Mouse (Mus musculus) hindbrain, postnatal 0 days (tissue): Measurements from ENCODE around the gene Armc7. TPM values are rescaled to one million over a fixed set of nuclear protein-coding genes. Genes with fewer than 3 reads are reported as not detected.

ENCODE experiments used
- ATAC-seq: fragments of 200-750 bp; cut with Nextera tagmentation; 2 replicates; pipeline ENCODE4 v1.8.0; 2017; ENCODE audit warnings: mild to moderate bottlenecking, moderate TSS enrichment, moderate library complexity
- DNase-seq: peaks from one replicate; pipeline ENCODE4 v3.0.0-alpha.2; 2015; ENCODE audit warnings: low spot score
- H3K27ac ChIP-seq: fragments of 300-500 bp; sonication (generic); 2 replicates; pipeline ENCODE4 v1.5.1; 2014; ENCODE audit warnings: mild to moderate bottlenecking
- H3K27me3 ChIP-seq: fragments of 300-500 bp; sonication (generic); 2 replicates; pipeline ENCODE4 v1.6.1; 2014; ENCODE audit warnings: low read length, mixed read lengths; ENCODE audit not compliant: insufficient read depth
- H3K36me3 ChIP-seq: fragments of 300-500 bp; sonication (generic); 2 replicates; pipeline ENCODE4 v1.6.1; 2014; ENCODE audit warnings: low read length, mixed read lengths; ENCODE audit not compliant: insufficient read depth
- H3K4me1 ChIP-seq: fragments of 300-500 bp; sonication (generic); 2 replicates; pipeline ENCODE4 v1.6.1; 2014; ENCODE audit warnings: antibody characterized with exemption, low read length, mixed read lengths; ENCODE audit not compliant: insufficient read depth
- H3K4me2 ChIP-seq: fragments of 300-500 bp; sonication (generic); 2 replicates; pipeline ENCODE4 v1.6.1; 2014; ENCODE audit warnings: low read depth, mild to moderate bottlenecking, low read length, moderate library complexity, mixed read lengths
- H3K4me3 ChIP-seq: fragments of 300-500 bp; sonication (generic); 2 replicates; pipeline ENCODE4 v1.5.1; 2014; ENCODE audit warnings: low read length
- H3K9ac ChIP-seq: fragments of 300-500 bp; sonication (generic); replicated peaks from 2 replicates; pipeline ENCODE4 v1.6.1; 2014; ENCODE audit warnings: mild to moderate bottlenecking, low read length, moderate library complexity, mixed read lengths
- H3K9me3 ChIP-seq: fragments of 300-500 bp; sonication (generic); 2 replicates; pipeline ENCODE4 v1.6.1; 2016; ENCODE audit warnings: low read length, mixed read lengths
- CTCF ChIP-seq: IDR thresholded peaks from 2 replicates; pipeline ENCODE4 v1.5.1; 2016; ENCODE audit warnings: antibody characterized with exemption, control low read depth, low read depth
- WGBS: fragments of 180-500 bp; shearing (Covaris S2); extraction: QIAGEN DNeasy Blood & Tissue Kit; methylation state at CpG from one replicate; pipeline ENCODE4 v1.1.7; 2014; 5-methylcytosine and 5-hydroxymethylcytosine counted together
- microRNA-seq, 2 experiments: library from miRNA; unstranded; fragments of <30 nt; microRNA quantifications; one replicate each; pipeline ENCODE4; 2016
- polyA plus RNA-seq: library from polyadenylated mRNA; unstranded; fragments of >200 nt; fragmentation: Nextera tagmentation; extraction: Ambion mirVana; gene quantifications from 2 replicates; pipeline ENCODE4 v1.2.1, GENCODE M21; 2015
- total RNA-seq: library from RNA; depleted of rRNA; stranded (reverse); fragments of >200 nt; gene quantifications from 2 replicates; pipeline ENCODE4 v1.2.3, GENCODE M21; 2014; rRNA removed

The Armc7 gene
- total and polyA plus RNA-seq, 2 experiments from 2014 or later: 11.0 to 11.8 TPM

DNA sequence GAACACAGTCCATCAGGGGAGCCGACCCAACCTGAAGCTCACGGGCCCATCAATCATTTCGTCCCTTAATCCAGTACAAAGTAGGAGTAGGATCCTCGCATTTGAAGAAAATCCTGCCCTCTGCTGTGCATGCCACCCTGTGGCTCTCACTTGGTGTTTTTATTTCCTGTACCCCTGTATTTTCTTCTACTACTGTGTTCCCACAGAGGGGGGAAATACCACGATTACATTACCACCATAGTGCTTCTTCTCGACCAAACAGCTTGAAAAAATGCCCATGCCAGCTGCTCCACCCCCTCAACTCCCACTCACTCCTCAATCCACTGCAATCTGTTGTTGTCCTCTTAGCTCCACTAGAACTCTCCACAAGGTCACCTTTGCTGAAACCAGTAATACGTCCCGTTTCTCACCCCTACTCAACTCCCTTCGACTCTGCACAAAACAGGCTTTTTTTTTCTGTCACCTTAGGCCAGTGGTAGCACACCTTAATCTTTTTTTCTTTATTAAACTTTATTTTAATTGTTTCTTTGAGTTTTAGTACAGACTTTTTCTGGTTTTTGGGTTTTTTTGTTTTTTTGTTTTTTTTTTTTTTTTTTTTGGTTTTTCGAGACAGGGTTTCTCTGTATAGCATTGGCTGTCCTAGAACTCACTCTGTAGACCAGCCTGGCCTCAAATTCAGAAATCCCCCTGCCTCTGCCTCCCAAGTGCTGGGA lies 61.5 kb downstream of the Armc7 start:
- Histone ChIP-seq H3K27ac (peak overlapping the region; percentile 100), H3K36me3 (peaks cover 13% of the 10 kb centered on the region; the same call in 1 of the 2 replicates), H3K27me3 (no peaks in the 10 kb centered on the region), H3K9ac (peak overlapping the region; percentile 47; the same call in 1 of the 2 replicates), H3K4me1 (peaks cover 14% of the 10 kb centered on the region), H3K4me2 (peak overlapping the region; percentile 57), H3K9me3 (no peaks in the 10 kb centered on the region), H3K4me3 (peak overlapping the region; percentile 91)
- 0 out of 2 replicates have a peak, but pooled peaks have one; percentile 1 for ATAC-seq
- no peak; the same call in 1 of the 2 replicates for TF ChIP-seq CTCF
- 71% methylated on average over 10 of the region's 10 CpGs for WGBS
- peak; percentile 32 for DNase-seq

- 57% methylated on average over 2 of the region's 2 CpGs for WGBS
- Histone ChIP-seq H3K9ac (no peak overlapping the region), H3K4me2 (no peak overlapping the region), H3K36me3 (peaks cover 5% of the 10 kb centered on the region; the same call in 1 of the 2 replicates), H3K4me1 (peaks cover 14% of the 10 kb centered on the region), H3K4me3 (no peak overlapping the region), H3K9me3 (no peaks in the 10 kb centered on the region), H3K27ac (no peak overlapping the region), H3K27me3 (no peaks in the 10 kb centered on the region)
- DNase-seq: no peak
- TF ChIP-seq CTCF: 0 out of 2 replicates have a peak, but pooled peaks have one; percentile 14
- no peak for ATAC-seq
Observed at GRCm38 (mm10) chr11:115538045-115538444, 62.6 kb downstream of the Armc7 start.

Small RNA genes lying within 50 kb of the gene (microRNA-seq; reads per million reads assigned to microRNA genes)
- 0 to 0.18 reads per million in 2 experiments for gene Mir3968

Other genes with a start within 250 kb of the Armc7 start
- gene Grin2c, start 208.4 kb upstream of the Armc7 start, total RNA-seq: 6.9 and 7.1 TPM in 2 replicates
- 1.0 and 1.1 TPM in 2 replicates for gene Grin2c, start 208.4 kb upstream of the Armc7 start, polyA plus RNA-seq
- 20.0 and 22.6 TPM in 2 replicates for gene Fdxr, start 198.6 kb upstream of the Armc7 start, total RNA-seq
- gene Fdxr, start 198.6 kb upstream of the Armc7 start, polyA plus RNA-seq: 15.0 and 16.4 TPM in 2 replicates
- gene Fads6, start 178.0 kb upstream of the Armc7 start, total RNA-seq: 8.3 and 10.8 TPM in 2 replicates
- 1.8 and 1.9 TPM in 2 replicates for gene Fads6, start 178.0 kb upstream of the Armc7 start, polyA plus RNA-seq
- gene Otop2, start 168.5 kb upstream of the Armc7 start, total RNA-seq: 0.36 and 0.99 TPM in 2 replicates
- gene Otop2, start 168.5 kb upstream of the Armc7 start, polyA plus RNA-seq: 0.20 and 0.34 TPM in 2 replicates
- 0.37 and 0.47 TPM in 2 replicates for gene Ush1g, start 153.6 kb upstream of the Armc7 start, total RNA-seq
- gene Ush1g, start 153.6 kb upstream of the Armc7 start, polyA plus RNA-seq: 0.10 and 0.13 TPM in 2 replicates
- 2.2 and 3.6 TPM in 2 replicates for gene Otop3, start 140.9 kb upstream of the Armc7 start, total RNA-seq
- gene Otop3, start 140.9 kb upstream of the Armc7 start, polyA plus RNA-seq: 2.7 and 2.8 TPM in 2 replicates
- 78.9 and 87.5 TPM in 2 replicates for gene Hid1, start 107.9 kb upstream of the Armc7 start, total RNA-seq
- 55.3 and 58.1 TPM in 2 replicates for gene Hid1, start 107.9 kb upstream of the Armc7 start, polyA plus RNA-seq
- gene Cdr2l, start 93.8 kb upstream of the Armc7 start, total RNA-seq: 70.8 and 72.3 TPM in 2 replicates
- gene Cdr2l, start 93.8 kb upstream of the Armc7 start, polyA plus RNA-seq: 17.7 and 18.8 TPM in 2 replicates
- gene Mrpl58, start 71.9 kb upstream of the Armc7 start, total RNA-seq: 138 and 204 TPM in 2 replicates
- gene Mrpl58, start 71.9 kb upstream of the Armc7 start, polyA plus RNA-seq: 205 and 210 TPM in 2 replicates
- 203 and 240 TPM in 2 replicates for gene Atp5h, start 55.7 kb upstream of the Armc7 start, total RNA-seq
- 1,097 and 1,122 TPM in 2 replicates for gene Atp5h, start 55.7 kb upstream of the Armc7 start, polyA plus RNA-seq
- gene Kctd2, start 55.5 kb upstream of the Armc7 start, total RNA-seq: 19.0 and 21.0 TPM in 2 replicates
- 22.1 and 24.5 TPM in 2 replicates for gene Kctd2, start 55.5 kb upstream of the Armc7 start, polyA plus RNA-seq
- not detected in 2 replicates for gene Trim80, start 35.1 kb upstream of the Armc7 start, total RNA-seq
- gene Trim80, start 35.1 kb upstream of the Armc7 start, polyA plus RNA-seq: 0.11 TPM in 1 of 2 replicates, not detected in the other
- 0.10 TPM in 1 of 2 replicates, not detected in the other for gene Slc16a5, start 13.2 kb upstream of the Armc7 start, total RNA-seq
- gene Slc16a5, start 13.2 kb upstream of the Armc7 start, polyA plus RNA-seq: 0.30 and 0.66 TPM in 2 replicates
- gene Nt5c, start 16.2 kb downstream of the Armc7 start, total RNA-seq: 54.3 and 62.2 TPM in 2 replicates
- 129 and 130 TPM in 2 replicates for gene Nt5c, start 16.2 kb downstream of the Armc7 start, polyA plus RNA-seq
- gene Jpt1, start 38.7 kb downstream of the Armc7 start, total RNA-seq: 640 and 655 TPM in 2 replicates
- 966 and 1,016 TPM in 2 replicates for gene Jpt1, start 38.7 kb downstream of the Armc7 start, polyA plus RNA-seq
- 474 and 477 TPM in 2 replicates for gene Sumo2, start 60.6 kb downstream of the Armc7 start, total RNA-seq
- 981 and 1,003 TPM in 2 replicates for gene Sumo2, start 60.6 kb downstream of the Armc7 start, polyA plus RNA-seq
- 50.2 and 61.9 TPM in 2 replicates for gene Nup85, start 88.8 kb downstream of the Armc7 start, total RNA-seq
- 80.7 and 81.8 TPM in 2 replicates for gene Nup85, start 88.8 kb downstream of the Armc7 start, polyA plus RNA-seq
- gene Mrps7, start 128.3 kb downstream of the Armc7 start, total RNA-seq: 33.6 and 45.9 TPM in 2 replicates
- 78.8 and 86.7 TPM in 2 replicates for gene Mrps7, start 128.3 kb downstream of the Armc7 start, polyA plus RNA-seq
- gene Gga3, start 128.4 kb downstream of the Armc7 start, total RNA-seq: 35.3 and 38.2 TPM in 2 replicates
- 16.1 and 16.9 TPM in 2 replicates for gene Gga3, start 128.4 kb downstream of the Armc7 start, polyA plus RNA-seq
- 13.2 and 16.7 TPM in 2 replicates for gene Mif4gd, start 137.3 kb downstream of the Armc7 start, total RNA-seq
- 19.2 and 22.7 TPM in 2 replicates for gene Mif4gd, start 137.3 kb downstream of the Armc7 start, polyA plus RNA-seq
- 29.0 and 29.5 TPM in 2 replicates for gene Slc25a19, start 152.6 kb downstream of the Armc7 start, total RNA-seq
- gene Slc25a19, start 152.6 kb downstream of the Armc7 start, polyA plus RNA-seq: 41.2 and 41.8 TPM in 2 replicates
- gene Grb2, start 232.9 kb downstream of the Armc7 start, total RNA-seq: 68.0 and 76.6 TPM in 2 replicates
- gene Grb2, start 232.9 kb downstream of the Armc7 start, polyA plus RNA-seq: 139 and 159 TPM in 2 replicates